Mouse (Mus musculus) forebrain, embryonic 12.5 days (tissue): ENCODE data around the gene Elk3. TPM values are rescaled to one million over a fixed set of nuclear protein-coding genes. Genes with fewer than 3 reads are reported as not detected.

Source experiments
- ATAC-seq: fragments of 200-750 bp; cut with Nextera tagmentation; 2 replicates; pipeline ENCODE4 v1.8.0; 2017; ENCODE audit warnings: moderate TSS enrichment; ENCODE audit not compliant: low FRiP score
- H3K27ac ChIP-seq: fragments of 300-500 bp; sonication (generic); 2 replicates; pipeline ENCODE4 v1.5.1; 2016; ENCODE audit warnings: mild to moderate bottlenecking
- H3K27me3 ChIP-seq: fragments of 300-500 bp; sonication (generic); 2 replicates; pipeline ENCODE4 v1.6.1; 2016; ENCODE audit warnings: mild to moderate bottlenecking
- H3K36me3 ChIP-seq: fragments of 300-500 bp; sonication (generic); replicated peaks from 2 replicates; pipeline ENCODE4 v1.6.1; 2016; ENCODE audit warnings: mild to moderate bottlenecking
- H3K4me1 ChIP-seq: fragments of 300-500 bp; sonication (generic); 2 replicates; pipeline ENCODE4 v1.6.1; 2016
- H3K4me2 ChIP-seq: fragments of 300-500 bp; sonication (generic); 2 replicates; pipeline ENCODE4 v1.6.1; 2016; ENCODE audit warnings: mild to moderate bottlenecking, moderate library complexity
- H3K4me3 ChIP-seq: fragments of 300-500 bp; sonication (generic); replicated peaks from 2 replicates; pipeline ENCODE4 v1.5.1; 2016; ENCODE audit warnings: mild to moderate bottlenecking
- H3K9ac ChIP-seq: fragments of 300-500 bp; sonication (generic); 2 replicates; pipeline ENCODE4 v1.6.1; 2016; ENCODE audit warnings: mild to moderate bottlenecking
- H3K9me3 ChIP-seq: fragments of 300-500 bp; sonication (generic); 2 replicates; pipeline ENCODE4 v1.6.1; 2016
- WGBS: fragments of 180-500 bp; shearing (Covaris S2); methylation state at CpG from one replicate; pipeline ENCODE4 v1.1.7; 2016; 5-methylcytosine and 5-hydroxymethylcytosine counted together
- polyA plus RNA-seq: library from polyadenylated mRNA; unstranded; fragments of >200 nt; fragmentation: Nextera tagmentation; extraction: Ambion mirVana; gene quantifications from 2 replicates; pipeline ENCODE4 v1.2.1, GENCODE M21; 2016

The Elk3 gene
- polyA plus RNA-seq, 1 experiment from 2014 or later: 12.6 TPM

DNA sequence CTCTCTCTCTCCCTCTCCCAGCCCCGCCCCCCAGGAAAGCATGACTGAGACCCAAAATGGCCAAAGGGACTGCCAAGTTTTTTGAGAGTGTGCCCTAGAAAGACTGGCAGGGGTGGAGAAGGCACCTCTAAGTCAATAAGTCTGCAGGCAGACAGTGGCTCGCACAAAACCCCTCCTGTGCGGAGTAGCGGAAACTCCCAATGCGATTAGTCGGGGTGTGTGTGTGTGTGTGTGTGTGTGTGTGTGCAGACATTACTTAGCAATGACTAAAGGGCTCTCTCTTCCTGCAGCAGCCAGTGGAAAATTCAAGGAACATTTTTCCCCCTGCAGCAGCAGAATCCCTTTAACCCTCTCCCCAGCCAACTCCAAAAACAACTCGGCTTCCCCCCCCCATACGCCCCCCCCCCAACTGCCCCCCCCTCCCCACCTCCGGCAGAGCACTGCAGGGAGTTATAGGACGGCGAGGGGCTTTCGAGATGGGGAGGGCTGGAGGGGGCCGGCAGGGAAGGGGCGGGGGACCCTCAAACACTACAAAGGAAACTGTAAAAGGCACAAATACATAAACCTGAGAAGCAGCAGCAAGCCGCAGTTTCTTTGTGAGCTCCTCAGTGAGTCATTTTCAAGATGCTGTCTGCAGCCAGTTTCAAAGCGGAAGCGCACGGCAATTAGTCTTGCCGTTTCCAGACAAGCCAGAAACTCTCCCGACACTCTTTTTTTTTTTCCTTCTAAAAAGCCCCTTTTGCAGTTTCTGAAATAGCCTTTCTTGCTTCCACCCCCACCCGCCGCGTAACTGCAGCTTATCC lies 1.6 kb downstream of the Elk3 start:
- H3K4me2 ChIP-seq: peak overlapping the region; percentile 99
- H3K9ac ChIP-seq: peak overlapping the region; percentile 83
- peaks cover 19% of the 10 kb centered on the region for H3K27me3 ChIP-seq
- H3K36me3 ChIP-seq: no peaks in the 10 kb centered on the region
- under 1% methylated on average over 18 of the region's 23 CpGs for WGBS
- ATAC-seq: peak; percentile 39; the same call in 1 of the 2 replicates
- no peaks in the 10 kb centered on the region for H3K9me3 ChIP-seq
- H3K4me1 ChIP-seq: peaks cover 19% of the 10 kb centered on the region
- H3K27ac ChIP-seq: peak overlapping the region; percentile 70; the same call in 1 of the 2 replicates
- H3K4me3 ChIP-seq: peak overlapping the region; percentile 57

DNA sequence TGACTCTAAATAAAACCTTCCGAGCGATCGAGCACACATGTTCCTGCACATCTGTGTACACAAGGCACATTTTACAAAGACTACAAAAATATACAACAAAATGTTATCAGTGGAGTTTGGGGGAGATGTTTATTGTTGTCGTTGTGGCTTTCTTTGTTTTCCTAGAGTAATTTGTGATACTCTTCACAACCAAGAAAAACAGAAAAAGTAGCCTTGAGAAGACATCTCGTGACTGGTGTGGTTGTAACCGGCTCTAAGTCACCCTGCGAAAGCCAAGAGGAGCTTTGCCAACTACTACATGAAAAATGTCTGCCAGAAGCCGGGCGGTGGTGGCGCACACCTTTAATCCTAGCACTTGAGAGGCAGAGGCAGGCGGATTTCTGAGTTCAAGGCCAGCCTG lies 4.6 kb downstream of the Elk3 start:
- ATAC-seq: no peak
- 90% methylated on average over 11 of the region's 11 CpGs for WGBS
- peaks cover 5% of the 10 kb centered on the region for H3K27me3 ChIP-seq
- H3K4me3 ChIP-seq: no peak overlapping the region
- no peak overlapping the region for H3K9ac ChIP-seq
- H3K4me1 ChIP-seq: peaks cover 14% of the 10 kb centered on the region
- no peak overlapping the region for H3K27ac ChIP-seq
- no peaks in the 10 kb centered on the region for H3K36me3 ChIP-seq
- H3K4me2 ChIP-seq: no peak overlapping the region
- no peaks in the 10 kb centered on the region for H3K9me3 ChIP-seq

DNA sequence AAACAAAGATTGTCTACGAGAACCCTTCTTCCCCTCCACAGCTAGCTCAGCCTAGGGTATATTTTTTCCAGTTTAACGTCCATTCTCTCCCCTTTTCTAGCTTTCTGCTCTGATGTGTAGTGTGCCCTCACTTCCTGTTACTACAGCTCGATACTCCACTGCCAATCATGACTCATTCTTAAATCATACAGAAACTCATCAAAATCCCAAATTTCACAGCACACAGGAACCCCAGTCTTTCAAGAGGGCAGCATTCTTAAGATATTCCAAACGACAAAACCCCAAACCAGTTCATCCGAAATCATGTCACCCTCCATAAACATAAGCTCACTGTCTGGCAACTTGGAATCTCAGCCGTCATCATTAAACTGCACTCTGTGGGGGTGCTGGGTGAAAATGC lies 5.0 kb downstream of the Elk3 start:
- ATAC-seq: no peak
- Histone ChIP-seq H3K9me3 (no peaks in the 10 kb centered on the region), H3K36me3 (no peaks in the 10 kb centered on the region), H3K4me3 (no peak overlapping the region), H3K9ac (no peak overlapping the region), H3K4me1 (peaks cover 14% of the 10 kb centered on the region), H3K27ac (no peak overlapping the region), H3K4me2 (no peak overlapping the region), H3K27me3 (peaks cover 5% of the 10 kb centered on the region)
- 76% methylated on average over 6 of the region's 6 CpGs for WGBS

DNA sequence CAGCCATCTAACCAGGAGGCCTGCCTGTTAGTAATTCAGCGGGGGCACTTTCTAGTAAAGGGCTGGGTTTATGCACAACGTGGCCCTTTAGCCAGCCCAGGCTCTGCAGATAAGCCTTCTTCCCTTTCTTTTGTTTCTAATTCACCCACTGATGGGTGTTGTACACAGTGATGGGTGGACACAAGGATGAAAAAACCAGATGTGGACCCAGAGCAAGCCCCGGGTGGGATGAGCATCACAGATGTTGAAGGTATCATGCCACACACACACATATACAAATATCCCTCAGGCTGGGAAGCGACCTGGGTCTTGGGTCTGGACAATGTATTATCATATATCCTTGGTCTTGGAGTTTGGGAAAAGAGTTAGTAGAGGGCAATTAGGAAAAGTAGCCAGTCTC lies 7.7 kb downstream of the Elk3 start:
- H3K4me1 ChIP-seq: peaks cover under 1% of the 10 kb centered on the region; the same call in 1 of the 2 replicates
- no peak overlapping the region for H3K27ac ChIP-seq
- no peak overlapping the region for H3K4me2 ChIP-seq
- H3K9me3 ChIP-seq: no peaks in the 10 kb centered on the region
- WGBS: 79% methylated on average over 4 of the region's 4 CpGs
- no peak overlapping the region for H3K9ac ChIP-seq
- H3K27me3 ChIP-seq: no peaks in the 10 kb centered on the region; the same call in 1 of the 2 replicates
- H3K4me3 ChIP-seq: no peak overlapping the region
- no peak for ATAC-seq
- H3K36me3 ChIP-seq: no peaks in the 10 kb centered on the region

DNA sequence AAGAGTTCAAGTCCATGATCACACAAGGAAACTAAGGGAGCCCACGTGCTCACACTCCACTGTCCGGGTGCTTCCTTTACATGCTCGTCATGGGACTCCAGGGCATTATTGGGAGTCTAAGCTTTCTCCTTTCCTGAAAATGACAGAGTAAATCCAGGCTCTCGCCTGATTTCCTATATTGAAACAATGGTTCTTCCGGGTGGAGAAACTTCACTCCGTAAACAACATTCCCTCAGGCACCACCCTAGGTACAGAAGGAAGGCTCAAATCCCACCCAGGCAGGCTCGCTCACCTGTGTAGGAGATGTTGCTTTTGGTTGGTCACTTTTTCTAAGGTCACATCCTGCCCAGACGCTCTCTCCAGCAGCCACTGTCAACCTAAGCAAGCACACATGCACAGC lies 9.1 kb downstream of the Elk3 start:
- no peak for ATAC-seq
- Histone ChIP-seq H3K4me2 (no peak overlapping the region), H3K27me3 (no peaks in the 10 kb centered on the region), H3K9me3 (no peaks in the 10 kb centered on the region), H3K4me3 (no peak overlapping the region), H3K27ac (no peak overlapping the region), H3K36me3 (no peaks in the 10 kb centered on the region), H3K4me1 (peaks cover 5% of the 10 kb centered on the region; the same call in 1 of the 2 replicates), H3K9ac (no peak overlapping the region)
- WGBS: 79% methylated on average over 8 of the region's 8 CpGs

DNA sequence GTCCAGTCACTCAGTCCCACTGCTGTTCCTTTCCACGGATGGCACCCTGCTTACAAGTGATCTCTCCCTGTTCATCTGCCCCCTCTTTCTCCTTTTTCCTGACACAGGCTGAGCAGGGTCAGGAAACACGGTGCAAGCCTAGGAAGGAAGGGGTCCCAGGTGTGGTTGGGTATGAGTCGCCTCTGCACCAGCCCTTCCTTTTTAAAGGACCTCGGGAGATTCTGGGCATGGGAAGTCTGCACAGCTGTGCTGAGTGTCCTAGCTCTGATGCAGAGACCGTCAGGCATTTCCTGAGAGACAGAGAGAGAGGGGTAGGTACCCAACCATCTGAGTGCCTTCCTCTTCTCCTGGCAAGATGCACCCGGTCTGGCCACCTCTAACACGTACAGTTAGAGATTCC lies 12.7 kb downstream of the Elk3 start:
- ATAC-seq: no peak
- H3K27me3 ChIP-seq: no peaks in the 10 kb centered on the region
- WGBS: 64% methylated on average over 7 of the region's 7 CpGs
- no peaks in the 10 kb centered on the region for H3K9me3 ChIP-seq
- no peaks in the 10 kb centered on the region for H3K36me3 ChIP-seq
- no peak overlapping the region for H3K4me3 ChIP-seq
- no peak overlapping the region for H3K27ac ChIP-seq
- H3K4me2 ChIP-seq: no peak overlapping the region
- H3K4me1 ChIP-seq: peaks cover 5% of the 10 kb centered on the region
- H3K9ac ChIP-seq: no peak overlapping the region

DNA sequence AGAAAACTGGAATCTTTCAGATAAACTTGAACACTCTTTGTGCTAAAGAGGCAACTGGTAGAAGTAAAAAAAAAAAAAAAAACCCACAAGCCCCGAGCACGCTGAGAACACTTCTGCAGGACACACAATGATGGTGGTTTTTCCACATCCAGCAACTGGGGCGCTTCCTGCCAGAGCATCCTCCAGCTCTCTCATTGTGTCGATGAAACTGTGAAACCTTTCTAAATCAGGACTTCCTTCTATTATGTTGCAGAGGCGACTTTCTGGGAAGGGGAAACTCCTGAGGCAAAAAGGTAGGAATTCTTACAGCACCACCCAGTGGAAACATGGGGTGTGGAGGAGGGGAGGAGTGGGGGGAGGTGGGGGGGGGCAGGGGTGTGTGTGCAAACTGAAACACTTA lies 13.2 kb downstream of the Elk3 start:
- Histone ChIP-seq H3K9ac (no peak overlapping the region), H3K4me2 (no peak overlapping the region), H3K4me1 (peaks cover 5% of the 10 kb centered on the region), H3K27ac (no peak overlapping the region), H3K27me3 (no peaks in the 10 kb centered on the region), H3K9me3 (no peaks in the 10 kb centered on the region), H3K4me3 (no peak overlapping the region), H3K36me3 (no peaks in the 10 kb centered on the region)
- 31% methylated on average over 5 of the region's 5 CpGs for WGBS
- ATAC-seq: no peak

DNA sequence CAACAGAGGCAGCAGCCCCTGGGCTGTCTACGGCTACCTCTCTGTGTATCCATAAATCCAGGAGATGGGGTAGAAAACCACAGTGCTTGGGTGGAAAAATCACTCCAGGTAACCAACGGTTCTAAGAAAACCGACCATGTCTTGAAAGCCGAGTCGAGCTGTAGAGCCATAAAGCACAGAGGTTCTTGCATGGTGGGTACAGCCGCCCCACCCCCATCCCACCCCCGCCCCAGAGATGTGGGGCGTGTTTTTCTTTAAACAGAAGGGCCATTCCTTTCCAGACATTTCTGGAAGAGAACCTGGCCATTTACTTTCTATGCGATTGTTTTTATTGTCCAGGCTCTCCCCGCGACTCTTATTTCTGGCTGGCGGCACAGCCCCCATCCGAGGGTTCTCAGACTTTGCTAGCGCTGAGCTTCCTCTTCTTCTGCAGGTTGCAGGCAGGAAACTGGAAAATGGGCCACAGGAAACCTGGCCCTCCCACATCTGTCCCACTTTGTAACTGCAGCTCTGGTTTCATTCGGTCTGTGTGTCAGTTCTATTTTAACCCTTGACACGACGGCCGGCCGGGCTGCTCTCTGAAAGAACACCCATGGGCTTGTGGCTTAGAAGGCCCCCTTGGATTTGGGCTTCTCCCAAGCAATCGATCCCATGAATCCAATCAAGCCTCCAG lies 16.3 kb downstream of the Elk3 start:
- H3K36me3 ChIP-seq: no peaks in the 10 kb centered on the region
- H3K9ac ChIP-seq: no peak overlapping the region
- H3K9me3 ChIP-seq: no peaks in the 10 kb centered on the region
- no peak for ATAC-seq
- no peak overlapping the region for H3K4me3 ChIP-seq
- H3K27ac ChIP-seq: no peak overlapping the region
- H3K27me3 ChIP-seq: no peaks in the 10 kb centered on the region
- WGBS: 71% methylated on average over 20 of the region's 20 CpGs
- no peak overlapping the region for H3K4me2 ChIP-seq
- peaks cover 5% of the 10 kb centered on the region for H3K4me1 ChIP-seq

DNA sequence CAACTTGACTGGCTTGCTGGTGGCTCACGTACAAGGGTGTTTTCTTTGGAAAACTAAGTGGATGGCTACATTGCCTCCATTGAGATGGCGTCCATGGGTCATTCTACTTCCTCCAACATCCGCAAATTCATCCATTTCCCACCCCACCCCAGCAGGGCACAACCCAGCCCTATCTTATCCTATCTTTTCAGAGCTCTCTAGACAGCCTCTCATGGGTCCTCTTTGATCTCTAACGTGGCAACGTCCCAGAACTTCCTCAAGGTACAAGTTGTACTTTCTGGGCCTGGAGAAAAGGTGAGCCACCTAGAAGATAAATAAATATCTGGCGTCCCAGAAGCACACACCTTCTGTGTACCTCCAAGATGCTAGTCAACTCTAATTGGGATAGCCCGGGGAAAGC lies 17.3 kb downstream of the Elk3 start:
- ATAC-seq: no peak
- Histone ChIP-seq H3K4me2 (no peak overlapping the region), H3K4me1 (peaks cover 5% of the 10 kb centered on the region), H3K4me3 (no peak overlapping the region), H3K9me3 (no peaks in the 10 kb centered on the region), H3K9ac (no peak overlapping the region), H3K36me3 (no peaks in the 10 kb centered on the region), H3K27ac (no peak overlapping the region), H3K27me3 (no peaks in the 10 kb centered on the region)
- WGBS: 86% methylated on average over 7 of the region's 7 CpGs

DNA sequence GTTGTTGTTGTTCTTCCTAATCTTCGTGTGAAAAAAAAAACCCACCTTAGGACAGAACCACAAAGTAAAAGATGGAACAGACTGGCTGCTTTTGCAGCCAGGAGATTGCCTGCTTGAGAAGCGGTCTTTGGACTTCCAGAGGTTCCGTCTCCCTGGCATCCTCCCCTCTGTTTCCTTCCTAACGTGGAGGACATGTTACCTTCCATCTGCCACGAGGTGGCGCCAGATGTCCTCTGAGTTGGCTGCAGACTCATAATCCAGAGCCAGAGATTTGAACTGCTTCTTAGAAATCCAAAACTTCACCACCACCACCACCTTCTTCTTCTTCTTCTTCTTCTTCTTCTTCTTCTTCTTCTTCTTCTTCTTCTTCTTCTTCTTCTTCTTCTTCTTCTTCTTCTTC lies 19.1 kb downstream of the Elk3 start:
- H3K9me3 ChIP-seq: no peaks in the 10 kb centered on the region
- WGBS: 3% methylated on average over 6 of the region's 6 CpGs
- H3K36me3 ChIP-seq: no peaks in the 10 kb centered on the region
- no peak overlapping the region for H3K4me3 ChIP-seq
- H3K27me3 ChIP-seq: peaks cover 4% of the 10 kb centered on the region; the same call in 1 of the 2 replicates
- no peaks in the 10 kb centered on the region; the same call in 1 of the 2 replicates for H3K4me1 ChIP-seq
- no peak for ATAC-seq
- no peak overlapping the region for H3K9ac ChIP-seq
- H3K27ac ChIP-seq: no peak overlapping the region
- H3K4me2 ChIP-seq: no peak overlapping the region

DNA sequence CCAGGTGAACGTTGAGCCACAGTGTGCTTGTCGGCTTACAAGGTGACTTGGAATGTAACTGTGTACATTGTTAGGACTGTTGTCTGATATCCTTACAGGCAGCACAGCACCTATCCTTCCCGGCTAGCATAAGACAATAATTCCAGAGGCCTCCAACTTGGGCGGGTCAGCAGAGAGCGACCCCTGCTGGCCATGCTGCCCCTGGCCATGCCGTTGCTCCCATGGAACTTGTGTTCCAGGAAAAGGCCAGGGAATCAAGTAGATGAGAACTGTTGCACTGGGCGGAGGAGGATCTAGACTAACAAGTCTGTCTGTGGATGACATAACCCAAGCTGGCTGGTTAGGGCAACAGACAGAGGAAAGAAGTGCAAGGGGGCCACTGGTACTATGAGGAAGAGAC lies 19.6 kb downstream of the Elk3 start:
- 27% methylated on average over 7 of the region's 7 CpGs for WGBS
- no peak overlapping the region for H3K4me3 ChIP-seq
- H3K4me2 ChIP-seq: no peak overlapping the region
- no peaks in the 10 kb centered on the region for H3K36me3 ChIP-seq
- H3K9ac ChIP-seq: no peak overlapping the region
- no peaks in the 10 kb centered on the region; the same call in 1 of the 2 replicates for H3K4me1 ChIP-seq
- H3K27ac ChIP-seq: no peak overlapping the region
- H3K9me3 ChIP-seq: no peaks in the 10 kb centered on the region
- ATAC-seq: peak; percentile 58; the same call in 1 of the 2 replicates
- H3K27me3 ChIP-seq: peaks cover 9% of the 10 kb centered on the region

DNA sequence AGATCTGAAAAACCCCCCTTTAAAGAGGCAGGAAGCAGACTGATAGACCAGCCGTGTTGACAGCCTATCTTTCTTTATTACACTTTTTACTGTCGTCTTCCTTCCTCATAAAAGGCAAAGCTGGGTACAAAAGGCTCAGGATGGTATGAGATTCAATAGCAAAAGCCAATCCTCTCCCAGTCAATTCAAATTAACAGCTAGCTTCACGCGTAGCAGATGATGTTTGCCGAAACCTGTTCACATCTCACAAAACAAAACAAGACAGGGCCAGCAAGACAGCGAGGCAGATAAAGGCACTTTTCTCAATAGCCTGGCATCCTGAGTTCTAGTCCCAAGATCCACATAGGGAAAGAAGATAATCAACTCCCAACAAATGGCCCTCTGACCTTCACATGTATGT lies 21.5 kb downstream of the Elk3 start:
- Histone ChIP-seq H3K9me3 (no peaks in the 10 kb centered on the region), H3K9ac (no peak overlapping the region), H3K4me3 (no peak overlapping the region), H3K27ac (no peak overlapping the region), H3K27me3 (peaks cover 25% of the 10 kb centered on the region), H3K36me3 (no peaks in the 10 kb centered on the region), H3K4me1 (peaks cover 6% of the 10 kb centered on the region; the same call in 1 of the 2 replicates), H3K4me2 (no peak overlapping the region)
- WGBS: 75% methylated on average over 6 of the region's 6 CpGs
- no peak for ATAC-seq
